Mouse (Mus musculus): ENCODE measurements around the gene 1700012P22Rik. TPM values are rescaled to one million over a fixed set of nuclear protein-coding genes. Genes with fewer than 3 reads are reported as not detected.

1700012P22Rik gene
- total RNA-seq (2023), result not detected

GRCm38 (mm10) chr4:144438672-144439071 lies at the start of gene 1700012P22Rik:
1700012P22Rik (minus strand) TSS chr4:144438772.

GRCm38 (mm10) chr4:144463656-144464055 lies 25.1 kb upstream of the 1700012P22Rik start, which contains the start of gene Aadacl3:
Aadacl3 (minus strand) TSS chr4:144463756.

GRCm38 (mm10) chr4:144453217-144453616 lies 14.6 kb upstream of the 1700012P22Rik start, which contains the start of gene Gm9944:
Gm9944 (minus strand) TSS chr4:144453317.

GRCm38 (mm10) chr4:144408290-144408689 lies 30.3 kb downstream of the 1700012P22Rik start, which contains the start of gene Pramef12:
Pramef12 (minus strand) TSS chr4:144408464.

GRCm38 (mm10) chr4:144377911-144378310 lies 60.7 kb downstream of the 1700012P22Rik start, which contains the start of gene Pramef20:
Pramef20 (minus strand) TSS chr4:144377933.

Other genes starting within 250 kb of the 1700012P22Rik start
- not detected for gene Oog2, start 248.1 kb downstream of the 1700012P22Rik start, total RNA-seq (2023)
- gene C87977, start 225.5 kb downstream of the 1700012P22Rik start, total RNA-seq (2023), result not detected
- gene Pramel5, start 158.3 kb downstream of the 1700012P22Rik start, total RNA-seq (2023), result not detected
- gene Gm13128, start 108.5 kb downstream of the 1700012P22Rik start, total RNA-seq (2023), result not detected
- gene Gm13119, start 80.8 kb downstream of the 1700012P22Rik start, total RNA-seq (2023), result not detected
- not detected for gene Pramef20, start 60.8 kb downstream of the 1700012P22Rik start, total RNA-seq (2023)
- not detected for gene Pramef12, start 30.3 kb downstream of the 1700012P22Rik start, total RNA-seq (2023)
- gene Gm9944, start 14.5 kb upstream of the 1700012P22Rik start, total RNA-seq (2023), result not detected
- gene Aadacl3, start 25.0 kb upstream of the 1700012P22Rik start, total RNA-seq (2023), result not detected
- gene 9430007A20Rik, start 81.0 kb upstream of the 1700012P22Rik start, total RNA-seq (2023), result not detected
- gene Gm13124, start 126.4 kb upstream of the 1700012P22Rik start, total RNA-seq (2023), result not detected
- gene Aadacl4, start 174.9 kb upstream of the 1700012P22Rik start, total RNA-seq (2023), result not detected
- not detected for gene Gm436, start 247.6 kb upstream of the 1700012P22Rik start, total RNA-seq (2023)